Mouse (Mus musculus) hindbrain, embryonic 16.5 days (tissue): ENCODE results near the gene Arhgef5. TPM values are rescaled to one million over a fixed set of nuclear protein-coding genes. Genes with fewer than 3 reads are reported as not detected.

Experiments used
- ATAC-seq: fragments of 200-750 bp; cut with Nextera tagmentation; 2 replicates; pipeline ENCODE4 v1.8.0; 2017; ENCODE audit warnings: moderate TSS enrichment, moderate library complexity
- H3K27ac ChIP-seq: fragments of 300-500 bp; sonication (generic); 2 replicates; pipeline ENCODE4 v1.5.1; 2014; ENCODE audit warnings: low read depth, mild to moderate bottlenecking, control low read depth, low read length, moderate library complexity
- H3K27me3 ChIP-seq: fragments of 300-500 bp; sonication (generic); replicated peaks from 2 replicates; pipeline ENCODE4 v1.6.1; 2014; ENCODE audit warnings: low read length; ENCODE audit not compliant: control insufficient read depth, insufficient read depth
- H3K36me3 ChIP-seq: fragments of 300-500 bp; sonication (generic); 2 replicates; pipeline ENCODE4 v1.6.1; 2014; ENCODE audit warnings: mild to moderate bottlenecking, low read length, moderate library complexity, mixed read lengths; ENCODE audit not compliant: control insufficient read depth, insufficient read depth
- H3K4me1 ChIP-seq: fragments of 300-500 bp; sonication (generic); 2 replicates; pipeline ENCODE4 v1.6.1; 2014; ENCODE audit warnings: low read depth, low read length; ENCODE audit not compliant: control insufficient read depth, insufficient read depth
- H3K4me2 ChIP-seq: fragments of 300-500 bp; sonication (generic); 2 replicates; pipeline ENCODE4 v1.6.1; 2014; ENCODE audit warnings: mild to moderate bottlenecking, low read length, control low read depth, moderate library complexity
- H3K4me3 ChIP-seq: fragments of 300-500 bp; sonication (generic); 2 replicates; pipeline ENCODE4 v1.5.1; 2014; ENCODE audit warnings: mild to moderate bottlenecking, low read length, control low read depth, moderate library complexity
- H3K9ac ChIP-seq: fragments of 300-500 bp; sonication (generic); 2 replicates; pipeline ENCODE4 v1.6.1; 2014; ENCODE audit warnings: low read depth, mild to moderate bottlenecking, control low read depth, low read length, moderate library complexity
- H3K9me3 ChIP-seq: fragments of 300-500 bp; sonication (generic); 2 replicates; pipeline ENCODE4 v1.6.1; 2014; ENCODE audit warnings: mild to moderate bottlenecking, low read length, moderate library complexity; ENCODE audit not compliant: control insufficient read depth
- WGBS: fragments of 180-500 bp; shearing (Covaris S2); extraction: QIAGEN DNeasy Blood & Tissue Kit; methylation state at CpG from one replicate; pipeline ENCODE4 v1.1.7; 2014; 5-methylcytosine and 5-hydroxymethylcytosine counted together
- polyA plus RNA-seq: library from polyadenylated mRNA; unstranded; fragments of >200 nt; fragmentation: Nextera tagmentation; extraction: Ambion mirVana; gene quantifications from 2 replicates; pipeline ENCODE4 v1.2.1, GENCODE M21; 2015

Arhgef5 gene
- polyA plus RNA-seq, 1 experiment from 2014 or later: 2.0 TPM

GRCm38 (mm10) chr6:43274123-43274522, 8.7 kb downstream of the Arhgef5 start:
- H3K27me3 ChIP-seq: no peaks in the 10 kb centered on the region
- 87% methylated on average over 4 of the region's 4 CpGs for WGBS
- no peaks in the 10 kb centered on the region for H3K9me3 ChIP-seq
- H3K4me3 ChIP-seq: no peak overlapping the region
- H3K4me2 ChIP-seq: no peak overlapping the region
- H3K36me3 ChIP-seq: no peaks in the 10 kb centered on the region
- H3K9ac ChIP-seq: no peak overlapping the region
- no peaks in the 10 kb centered on the region for H3K4me1 ChIP-seq
- H3K27ac ChIP-seq: no peak overlapping the region
- no peak for ATAC-seq

- Histone ChIP-seq H3K27me3 (no peaks in the 10 kb centered on the region), H3K27ac (no peak overlapping the region), H3K9ac (no peak overlapping the region), H3K4me2 (no peak overlapping the region), H3K36me3 (no peaks in the 10 kb centered on the region), H3K9me3 (no peaks in the 10 kb centered on the region), H3K4me3 (no peak overlapping the region), H3K4me1 (no peaks in the 10 kb centered on the region)
- ATAC-seq: no peak
Measured at GRCm38 (mm10) chr6:43278247-43278646, 12.9 kb downstream of the Arhgef5 start.

- Histone ChIP-seq H3K36me3 (no peaks in the 10 kb centered on the region), H3K4me3 (no peak overlapping the region), H3K27me3 (no peaks in the 10 kb centered on the region), H3K27ac (no peak overlapping the region), H3K9me3 (no peaks in the 10 kb centered on the region), H3K4me1 (no peaks in the 10 kb centered on the region), H3K9ac (no peak overlapping the region), H3K4me2 (no peak overlapping the region)
- no peak for ATAC-seq
- 91% methylated on average over 5 of the region's 5 CpGs for WGBS
Measured at GRCm38 (mm10) chr6:43280481-43280880, 15.1 kb downstream of the Arhgef5 start.

- H3K4me2 ChIP-seq: no peak overlapping the region
- no peaks in the 10 kb centered on the region; the same call in 1 of the 2 replicates for H3K4me1 ChIP-seq
- H3K27ac ChIP-seq: no peak overlapping the region
- no peak overlapping the region for H3K4me3 ChIP-seq
- ATAC-seq: no peak
- H3K9ac ChIP-seq: no peak overlapping the region
- WGBS: 78% methylated on average over 3 of the region's 3 CpGs
- no peaks in the 10 kb centered on the region for H3K9me3 ChIP-seq
- no peaks in the 10 kb centered on the region for H3K27me3 ChIP-seq
- no peaks in the 10 kb centered on the region for H3K36me3 ChIP-seq
Measured at GRCm38 (mm10) chr6:43292041-43292440, 26.7 kb downstream of the Arhgef5 start.

GRCm38 (mm10) chr6:43292471-43293076, 27.2 kb downstream of the Arhgef5 start:
- Histone ChIP-seq H3K4me2 (no peak overlapping the region), H3K36me3 (no peaks in the 10 kb centered on the region), H3K9me3 (no peaks in the 10 kb centered on the region), H3K4me1 (peaks cover 3% of the 10 kb centered on the region; the same call in 1 of the 2 replicates), H3K9ac (no peak overlapping the region), H3K27me3 (no peaks in the 10 kb centered on the region), H3K4me3 (no peak overlapping the region), H3K27ac (no peak overlapping the region)
- WGBS: 70% methylated on average over 6 of the region's 6 CpGs
- no peak for ATAC-seq

GRCm38 (mm10) chr6:43293175-43293574, 27.8 kb downstream of the Arhgef5 start:
- WGBS: 72% methylated on average over 7 of the region's 7 CpGs
- H3K4me2 ChIP-seq: no peak overlapping the region
- H3K27ac ChIP-seq: no peak overlapping the region
- no peaks in the 10 kb centered on the region for H3K36me3 ChIP-seq
- H3K9me3 ChIP-seq: no peaks in the 10 kb centered on the region
- H3K4me3 ChIP-seq: no peak overlapping the region
- ATAC-seq: no peak
- H3K4me1 ChIP-seq: peaks cover 3% of the 10 kb centered on the region; the same call in 1 of the 2 replicates
- no peak overlapping the region for H3K9ac ChIP-seq
- no peaks in the 10 kb centered on the region for H3K27me3 ChIP-seq

GRCm38 (mm10) chr6:43295908-43296307, 30.5 kb downstream of the Arhgef5 start:
- H3K36me3 ChIP-seq: no peaks in the 10 kb centered on the region
- no peaks in the 10 kb centered on the region for H3K27me3 ChIP-seq
- H3K27ac ChIP-seq: no peak overlapping the region
- peak; percentile 37 for ATAC-seq
- peaks cover 3% of the 10 kb centered on the region; the same call in 1 of the 2 replicates for H3K4me1 ChIP-seq
- H3K4me3 ChIP-seq: no peak overlapping the region
- H3K9ac ChIP-seq: no peak overlapping the region
- no peak overlapping the region for H3K4me2 ChIP-seq
- H3K9me3 ChIP-seq: no peaks in the 10 kb centered on the region
- WGBS: 54% methylated on average over 5 of the region's 5 CpGs

GRCm38 (mm10) chr6:43296798-43297507, 31.6 kb downstream of the Arhgef5 start:
- H3K4me3 ChIP-seq: no peak overlapping the region
- ATAC-seq: peak; percentile 81
- no peaks in the 10 kb centered on the region for H3K9me3 ChIP-seq
- no peaks in the 10 kb centered on the region for H3K27me3 ChIP-seq
- no peak overlapping the region for H3K27ac ChIP-seq
- no peaks in the 10 kb centered on the region for H3K36me3 ChIP-seq
- H3K4me2 ChIP-seq: no peak overlapping the region
- 38% methylated on average over 7 of the region's 7 CpGs for WGBS
- no peak overlapping the region for H3K9ac ChIP-seq
- H3K4me1 ChIP-seq: peaks cover 3% of the 10 kb centered on the region; the same call in 1 of the 2 replicates

GRCm38 (mm10) chr6:43297508-43297850, 32.1 kb downstream of the Arhgef5 start:
- Histone ChIP-seq H3K36me3 (no peaks in the 10 kb centered on the region), H3K27ac (no peak overlapping the region), H3K4me1 (peaks cover 3% of the 10 kb centered on the region; the same call in 1 of the 2 replicates), H3K9me3 (no peaks in the 10 kb centered on the region), H3K4me3 (no peak overlapping the region), H3K9ac (no peak overlapping the region), H3K27me3 (no peaks in the 10 kb centered on the region), H3K4me2 (no peak overlapping the region)
- 19% methylated on average over 2 of the region's 2 CpGs for WGBS
- peak; percentile 75 for ATAC-seq
